Mouse (Mus musculus): ENCODE data around the gene Fbxo40. TPM values are rescaled to one million over a fixed set of nuclear protein-coding genes. Genes with fewer than 3 reads are reported as not detected.

Fbxo40 gene
- polyA plus RNA-seq, 1 experiment: 0.01 TPM

DNA sequence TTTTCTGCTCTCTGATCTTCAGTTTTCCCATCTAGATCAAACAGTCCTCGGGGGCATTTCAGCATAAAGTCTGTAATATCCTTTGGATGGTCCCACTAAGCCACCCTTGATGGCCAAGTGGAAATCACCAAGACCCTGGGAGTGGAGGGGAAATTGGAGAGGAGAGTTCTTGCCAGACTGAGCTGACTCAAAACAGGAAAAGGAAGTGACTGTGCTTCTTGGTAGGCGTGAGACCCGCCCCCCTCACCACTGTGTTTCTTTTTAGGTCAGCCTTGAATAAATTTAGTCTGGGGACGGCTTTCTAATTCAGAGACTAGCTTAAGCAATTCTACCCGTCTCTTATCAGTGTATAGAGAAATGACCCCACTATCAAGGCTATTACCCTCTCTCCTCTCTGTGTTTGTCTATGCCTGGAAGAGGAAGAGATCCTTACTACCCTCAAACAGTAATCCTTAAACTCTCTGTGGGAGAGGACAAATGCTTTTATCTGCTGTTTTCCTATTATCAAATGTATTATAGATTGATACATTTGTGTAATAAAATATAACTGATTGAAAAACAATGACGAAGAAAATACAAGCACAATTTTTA, 49.0 kb downstream of the Fbxo40 start:
- no peak overlapping the region for H3K4me3 ChIP-seq (ENCODE audit: extremely low read depth, insufficient read depth, insufficient read length)

DNA sequence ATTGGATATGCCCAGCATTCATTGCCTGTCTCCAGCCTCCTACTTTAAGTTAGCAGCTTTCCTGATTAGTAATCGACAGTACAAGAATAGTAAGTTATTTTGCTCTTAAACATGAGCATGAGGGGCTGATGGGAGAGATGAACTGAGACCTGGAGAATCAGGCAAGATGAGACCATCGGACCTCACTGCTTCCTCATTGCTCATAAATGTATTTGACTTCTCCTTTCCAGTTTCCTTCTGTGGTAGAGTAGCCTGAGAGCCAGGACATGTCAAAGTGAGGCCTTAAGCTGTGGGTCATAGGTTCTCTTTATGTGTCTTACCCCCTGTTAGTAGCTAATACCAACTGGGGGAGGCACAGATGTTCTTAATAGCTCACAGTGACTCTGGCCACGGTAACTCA, 54.5 kb downstream of the Fbxo40 start:
- H3K4me1 ChIP-seq (ENCODE audit: control insufficient read depth, insufficient read depth, insufficient read length): peaks cover 28% of the 10 kb centered on the region; the same call in 1 of the 2 replicates
- H3K36me3 ChIP-seq (ENCODE audit: control insufficient read depth, insufficient read depth, low read length): peaks cover 18% of the 10 kb centered on the region
- H3K27ac ChIP-seq (ENCODE audit: insufficient read depth, low read length): peak overlapping the region; percentile 97
- DNase-seq (ENCODE audit: low read depth in 1 of 2, low spot score in 2 of 2): no peak
- peak overlapping the region; percentile 78 for H3K4me3 ChIP-seq (ENCODE audit: extremely low read depth, insufficient read depth, insufficient read length)
- WGBS: 14% methylated on average over 3 of the region's 3 CpGs
- no peaks in the 10 kb centered on the region for H3K27me3 ChIP-seq (ENCODE audit: control insufficient read depth, insufficient read depth, low read length)
- no peak for TF ChIP-seq POLR2A (IDR thresholded peaks at IDR 0.05; ENCODE audit: low read depth, low read length)
- no peak for TF ChIP-seq CTCF (IDR thresholded peaks at IDR 0.05; ENCODE audit: extremely low read depth, insufficient read depth, insufficient read length, insufficient replicate concordance)

More for the DNA sequence above, 49.0 kb downstream of the Fbxo40 start:
- peak in 1 of 2 experiments; percentile 62 for DNase-seq (ENCODE audit: low read depth in 1 of 2, low spot score in 2 of 2)
- H3K36me3 ChIP-seq (ENCODE audit: control insufficient read depth, insufficient read depth, low read length): peaks cover 19% of the 10 kb centered on the region
- no peaks in the 10 kb centered on the region for H3K27me3 ChIP-seq (ENCODE audit: control insufficient read depth, insufficient read depth, low read length)
- 25% methylated on average over 6 of the region's 6 CpGs for WGBS
- H3K4me1 ChIP-seq (ENCODE audit: control insufficient read depth, insufficient read depth, insufficient read length): peaks cover 16% of the 10 kb centered on the region
- H3K27ac ChIP-seq (ENCODE audit: insufficient read depth, low read length): peak overlapping the region; percentile 22; the same call in 1 of the 2 replicates
- TF ChIP-seq CTCF (IDR thresholded peaks at IDR 0.05; ENCODE audit: extremely low read depth, insufficient read depth, insufficient read length, insufficient replicate concordance): no peak
- no peak for TF ChIP-seq POLR2A (IDR thresholded peaks at IDR 0.05; ENCODE audit: low read depth, low read length)

DNA sequence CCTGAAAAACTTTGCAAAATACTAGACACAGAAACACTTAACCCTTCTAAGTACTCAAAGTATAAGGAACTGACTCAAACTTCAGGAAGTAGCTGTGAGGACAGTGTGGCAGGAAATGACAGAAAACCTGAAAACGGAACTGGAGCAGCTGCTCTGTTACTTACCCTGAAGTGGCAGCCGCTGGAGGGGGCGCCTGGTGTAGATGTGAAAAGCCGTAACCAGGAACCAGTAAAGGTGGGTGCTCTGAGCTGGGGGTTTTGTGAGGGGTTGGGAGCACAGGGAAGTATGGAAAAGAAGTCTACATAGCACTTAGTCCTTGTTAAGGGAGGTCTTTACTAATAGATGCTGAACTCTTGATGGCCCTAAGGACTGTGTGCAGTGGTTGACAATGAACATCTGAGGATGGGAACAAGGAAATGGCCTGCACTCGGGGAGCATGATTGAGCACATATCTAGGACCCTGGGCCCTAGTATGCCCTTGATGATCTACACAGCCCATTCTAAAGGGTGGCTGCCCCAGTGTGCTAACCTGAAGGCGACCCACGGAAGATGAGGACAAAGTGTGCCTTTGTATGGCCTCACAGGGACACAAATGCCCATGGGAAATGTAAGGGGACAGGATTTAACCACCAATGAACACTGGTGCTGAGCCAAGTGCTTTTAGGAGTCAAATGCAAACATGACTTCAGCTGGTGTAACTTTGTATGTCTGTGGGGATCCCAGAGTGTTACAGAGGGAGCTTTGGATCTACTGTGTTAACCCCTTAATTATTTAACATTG, 55.2 kb downstream of the Fbxo40 start, which contains the start of gene Hcls1:
Gene Hcls1 (plus strand): TSS at position 143 of the 780 bp plus-strand sequence.
- H3K27me3 ChIP-seq (ENCODE audit: control insufficient read depth, insufficient read depth, low read length): no peaks in the 10 kb centered on the region
- H3K4me1 ChIP-seq (ENCODE audit: control insufficient read depth, insufficient read depth, insufficient read length): peaks cover 35% of the 10 kb centered on the region; the same call in 1 of the 2 replicates
- H3K27ac ChIP-seq (ENCODE audit: insufficient read depth, low read length): peak within 1 kb of the TSS; percentile 97
- peak; percentile 75 to 80 for DNase-seq (ENCODE audit: low read depth in 1 of 2, low spot score in 2 of 2)
- H3K4me3 ChIP-seq (ENCODE audit: extremely low read depth, insufficient read depth, insufficient read length): peak within 1 kb of the TSS; percentile 78
- WGBS: 4% methylated on average over 7 of the region's 7 CpGs
- TF ChIP-seq CTCF (IDR thresholded peaks at IDR 0.05; ENCODE audit: extremely low read depth, insufficient read depth, insufficient read length, insufficient replicate concordance) (no peak), POLR2A (IDR thresholded peaks at IDR 0.05; ENCODE audit: low read depth, low read length) (peak; percentile 61)
- H3K36me3 ChIP-seq (ENCODE audit: control insufficient read depth, insufficient read depth, low read length): peaks cover 18% of the 10 kb centered on the region

DNA sequence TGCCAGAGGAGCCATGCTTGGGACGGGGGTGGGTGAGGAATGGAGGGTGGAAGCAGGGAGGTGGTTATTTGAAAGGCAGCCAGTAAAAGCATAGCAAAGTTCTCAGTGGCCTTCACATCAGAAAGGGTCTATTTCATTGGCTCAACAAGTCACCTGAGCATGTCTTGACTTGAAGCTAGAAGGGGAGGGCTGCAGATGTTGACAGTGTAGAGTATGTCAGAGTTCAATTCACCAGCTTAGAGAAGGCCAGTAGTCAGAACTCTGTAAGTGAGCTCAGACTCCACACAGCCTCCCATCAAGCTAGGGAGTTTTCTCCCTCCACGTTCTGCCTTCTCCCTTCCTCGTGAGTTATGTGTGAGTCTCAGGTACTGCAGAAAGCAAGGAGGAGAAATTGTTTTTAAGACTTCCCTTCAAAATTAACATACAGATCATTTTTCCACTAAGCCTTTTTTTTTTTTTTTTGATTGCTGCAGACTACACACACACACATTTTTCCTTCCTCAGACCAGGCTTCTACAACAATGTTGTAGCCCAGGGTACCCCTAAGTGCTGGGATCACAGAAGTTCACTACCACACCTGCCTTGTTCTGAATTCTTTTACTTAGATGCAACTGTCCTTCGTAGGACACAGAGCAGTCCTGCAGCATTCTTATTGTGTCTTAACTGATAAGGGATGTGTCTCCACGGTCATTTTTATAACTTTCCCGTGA, 56.0 kb downstream of the Fbxo40 start:
- H3K27me3 ChIP-seq (ENCODE audit: control insufficient read depth, insufficient read depth, low read length): no peaks in the 10 kb centered on the region
- H3K4me3 ChIP-seq (ENCODE audit: extremely low read depth, insufficient read depth, insufficient read length): no peak overlapping the region; the same call in 1 of the 2 replicates
- peaks cover 18% of the 10 kb centered on the region for H3K36me3 ChIP-seq (ENCODE audit: control insufficient read depth, insufficient read depth, low read length)
- H3K4me1 ChIP-seq (ENCODE audit: control insufficient read depth, insufficient read depth, insufficient read length): peaks cover 33% of the 10 kb centered on the region; the same call in 1 of the 2 replicates
- no peak; the same call in 1 of the 2 replicates for TF ChIP-seq POLR2A (IDR thresholded peaks at IDR 0.05; ENCODE audit: low read depth, low read length)
- TF ChIP-seq CTCF (IDR thresholded peaks at IDR 0.05; ENCODE audit: extremely low read depth, insufficient read depth, insufficient read length, insufficient replicate concordance): no peak
- peak overlapping the region; percentile 97 for H3K27ac ChIP-seq (ENCODE audit: insufficient read depth, low read length)
- WGBS: 9% methylated on average over 6 of the region's 6 CpGs
- no peak for DNase-seq (ENCODE audit: low read depth in 1 of 2, low spot score in 2 of 2)

DNA sequence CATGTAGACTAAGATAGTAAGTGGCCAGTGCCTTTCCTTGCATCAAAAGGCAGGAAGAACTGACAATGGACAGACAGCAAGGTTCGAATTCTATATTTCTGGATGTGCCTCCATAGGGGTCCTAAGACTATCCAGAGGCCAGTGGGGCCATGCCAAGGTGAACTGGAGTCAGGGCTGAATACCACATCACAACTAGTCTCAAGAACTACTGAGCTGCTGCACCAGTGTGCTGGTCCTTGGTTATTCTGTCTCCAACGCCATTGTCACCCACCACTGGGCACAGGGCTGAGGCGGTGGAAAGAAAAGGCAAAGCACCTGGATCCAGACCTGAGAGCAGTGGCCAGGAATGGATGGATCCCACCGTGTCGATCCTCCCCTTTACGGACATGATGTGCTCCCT, 57.7 kb downstream of the Fbxo40 start:
- H3K27ac ChIP-seq (ENCODE audit: insufficient read depth, low read length): no peak overlapping the region
- no peak overlapping the region for H3K4me3 ChIP-seq (ENCODE audit: extremely low read depth, insufficient read depth, insufficient read length)
- peaks cover 33% of the 10 kb centered on the region; the same call in 1 of the 2 replicates for H3K4me1 ChIP-seq (ENCODE audit: control insufficient read depth, insufficient read depth, insufficient read length)
- 93% methylated on average over 6 of the region's 6 CpGs for WGBS
- no peaks in the 10 kb centered on the region for H3K27me3 ChIP-seq (ENCODE audit: control insufficient read depth, insufficient read depth, low read length)
- TF ChIP-seq CTCF (IDR thresholded peaks at IDR 0.05; ENCODE audit: extremely low read depth, insufficient read depth, insufficient read length, insufficient replicate concordance) (no peak), POLR2A (IDR thresholded peaks at IDR 0.05; ENCODE audit: low read depth, low read length) (no peak)
- no peak for DNase-seq (ENCODE audit: low read depth in 1 of 2, low spot score in 2 of 2)
- H3K36me3 ChIP-seq (ENCODE audit: control insufficient read depth, insufficient read depth, low read length): peaks cover 14% of the 10 kb centered on the region

DNA sequence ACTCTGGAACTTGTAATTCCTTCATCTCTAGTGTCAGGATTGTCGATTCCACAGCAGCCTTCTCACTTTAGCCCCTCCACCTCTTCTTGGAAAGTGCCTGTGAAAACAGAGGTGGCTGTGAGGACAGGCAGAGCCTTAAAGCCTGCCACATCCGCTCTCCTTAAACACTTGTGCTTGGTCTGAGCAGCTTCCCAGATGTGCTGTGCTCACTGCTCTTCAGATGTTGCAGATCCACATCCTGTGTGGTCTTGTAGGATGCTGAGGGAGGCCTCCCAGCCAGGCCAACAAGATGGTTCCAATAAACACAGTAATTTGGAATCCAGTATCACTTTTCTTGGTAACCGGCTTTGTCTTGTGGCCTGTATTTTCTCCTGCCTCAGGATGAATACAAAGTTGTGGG, 58.3 kb downstream of the Fbxo40 start:
- 89% methylated on average over 3 of the region's 3 CpGs for WGBS
- no peak overlapping the region for H3K4me3 ChIP-seq (ENCODE audit: extremely low read depth, insufficient read depth, insufficient read length)
- H3K36me3 ChIP-seq (ENCODE audit: control insufficient read depth, insufficient read depth, low read length): peaks cover 12% of the 10 kb centered on the region
- H3K27me3 ChIP-seq (ENCODE audit: control insufficient read depth, insufficient read depth, low read length): no peaks in the 10 kb centered on the region
- TF ChIP-seq CTCF (IDR thresholded peaks at IDR 0.05; ENCODE audit: extremely low read depth, insufficient read depth, insufficient read length, insufficient replicate concordance) (no peak), POLR2A (IDR thresholded peaks at IDR 0.05; ENCODE audit: low read depth, low read length) (no peak)
- peaks cover 30% of the 10 kb centered on the region; the same call in 1 of the 2 replicates for H3K4me1 ChIP-seq (ENCODE audit: control insufficient read depth, insufficient read depth, insufficient read length)
- no peak overlapping the region for H3K27ac ChIP-seq (ENCODE audit: insufficient read depth, low read length)
- no peak for DNase-seq (ENCODE audit: low read depth in 1 of 2, low spot score in 2 of 2)

Measured in spleen, adult 2 months (tissue).